Mouse (Mus musculus) embryonic facial prominence, embryonic 15.5 days (tissue): ENCODE data around the gene Atg9b. TPM values are rescaled to one million over a fixed set of nuclear protein-coding genes. Genes with fewer than 3 reads are reported as not detected.

Experiments used
- ATAC-seq: fragments of 200-750 bp; cut with Nextera tagmentation; 2 replicates; pipeline ENCODE4 v1.8.0; 2017; ENCODE audit warnings: low read depth, moderate TSS enrichment; ENCODE audit not compliant: insufficient number of reproducible peaks, low FRiP score, low TSS enrichment
- H3K27ac ChIP-seq: fragments of 300-500 bp; sonication (generic); replicated peaks from 2 replicates; pipeline ENCODE4 v1.5.1; 2015; ENCODE audit warnings: mild to moderate bottlenecking, inconsistent platforms
- H3K27me3 ChIP-seq: fragments of 300-500 bp; sonication (generic); 2 replicates; pipeline ENCODE4 v1.6.1; 2015; ENCODE audit warnings: inconsistent platforms
- H3K36me3 ChIP-seq: fragments of 300-500 bp; sonication (generic); 2 replicates; pipeline ENCODE4 v1.6.1; 2015; ENCODE audit warnings: mild to moderate bottlenecking, inconsistent platforms
- H3K4me1 ChIP-seq: fragments of 300-500 bp; sonication (generic); 2 replicates; pipeline ENCODE4 v1.6.1; 2015; ENCODE audit warnings: inconsistent platforms
- H3K4me2 ChIP-seq: fragments of 300-500 bp; sonication (generic); replicated peaks from 2 replicates; pipeline ENCODE4 v1.6.1; 2015; ENCODE audit warnings: mild to moderate bottlenecking, inconsistent platforms
- H3K4me3 ChIP-seq: fragments of 300-500 bp; sonication (generic); replicated peaks from 2 replicates; pipeline ENCODE4 v1.5.1; 2015; ENCODE audit warnings: mild to moderate bottlenecking, inconsistent platforms
- H3K9ac ChIP-seq: fragments of 300-500 bp; sonication (generic); 2 replicates; pipeline ENCODE4 v1.6.1; 2015; ENCODE audit warnings: inconsistent platforms
- H3K9me3 ChIP-seq: fragments of 300-500 bp; sonication (generic); replicated peaks from 2 replicates; pipeline ENCODE4 v1.6.1; 2016; ENCODE audit warnings: inconsistent platforms
- WGBS: fragments of 180-500 bp; shearing (Covaris S2); methylation state at CpG from one replicate; pipeline ENCODE4 v1.1.7; 2015; 5-methylcytosine and 5-hydroxymethylcytosine counted together
- polyA plus RNA-seq: library from polyadenylated mRNA; unstranded; fragments of >200 nt; fragmentation: Nextera tagmentation; extraction: Ambion mirVana; gene quantifications from 2 replicates; pipeline ENCODE4 v1.2.1, GENCODE M21; 2015

The Atg9b gene
- polyA plus RNA-seq, 1 experiment from 2014 or later = 3.9 TPM

DNA sequence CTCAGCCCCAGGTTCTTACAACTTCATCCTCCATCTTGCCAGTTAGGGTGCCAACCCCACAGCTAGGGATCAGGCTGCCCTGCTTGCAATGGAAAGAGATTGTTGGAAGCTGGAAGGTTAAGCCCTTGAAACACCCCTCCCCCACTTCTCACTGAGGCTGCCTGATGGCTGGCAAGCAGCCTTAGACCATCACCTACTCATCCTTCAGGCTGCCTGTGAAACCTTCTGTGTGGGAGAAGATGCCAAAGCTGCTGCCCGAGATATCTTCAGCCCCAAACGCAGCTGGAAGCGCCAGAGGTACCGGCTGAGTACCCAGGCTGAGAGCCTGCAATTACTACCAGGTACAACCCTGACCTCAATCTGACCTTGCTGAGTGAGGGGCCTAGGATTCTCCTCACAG lies 12.4 kb downstream of the Atg9b start:
- H3K9ac ChIP-seq = no peak overlapping the region

DNA sequence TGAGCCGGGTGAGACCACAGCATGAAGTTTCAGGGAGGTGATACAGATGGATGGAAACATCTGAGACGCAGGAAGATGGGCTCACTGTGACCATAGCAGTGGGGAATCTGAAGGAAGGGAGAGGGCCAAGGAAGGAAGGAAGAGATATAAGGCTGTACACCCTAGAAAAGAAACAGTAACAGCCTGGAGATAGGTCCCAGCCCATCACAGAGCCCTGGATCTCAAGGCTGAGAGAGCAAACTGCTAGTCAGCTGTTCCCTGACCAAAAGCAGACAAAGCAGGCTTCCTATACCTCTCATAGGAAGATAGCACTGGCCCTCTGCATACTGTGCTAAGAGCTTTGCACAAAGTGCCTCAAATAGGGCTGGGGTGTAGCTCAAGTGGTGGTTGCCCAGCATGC lies 13.2 kb downstream of the Atg9b start:
- WGBS = 80% methylated on average over 2 of the region's 2 CpGs
- Histone ChIP-seq H3K4me2 (no peak overlapping the region), H3K27me3 (peaks cover 7% of the 10 kb centered on the region), H3K9me3 (no peaks in the 10 kb centered on the region), H3K27ac (no peak overlapping the region), H3K4me3 (no peak overlapping the region), H3K4me1 (peaks cover 11% of the 10 kb centered on the region), H3K9ac (no peak overlapping the region), H3K36me3 (no peaks in the 10 kb centered on the region)
- no peak for ATAC-seq

More for the DNA sequence above, 12.4 kb downstream of the Atg9b start:
- no peak overlapping the region for H3K4me3 ChIP-seq
- no peak overlapping the region for H3K27ac ChIP-seq
- peaks cover 7% of the 10 kb centered on the region for H3K27me3 ChIP-seq
- 57% methylated on average over 4 of the region's 4 CpGs for WGBS
- no peak for ATAC-seq
- no peaks in the 10 kb centered on the region for H3K9me3 ChIP-seq
- no peaks in the 10 kb centered on the region for H3K36me3 ChIP-seq
- no peak overlapping the region for H3K4me2 ChIP-seq
- H3K4me1 ChIP-seq = peaks cover 13% of the 10 kb centered on the region

DNA sequence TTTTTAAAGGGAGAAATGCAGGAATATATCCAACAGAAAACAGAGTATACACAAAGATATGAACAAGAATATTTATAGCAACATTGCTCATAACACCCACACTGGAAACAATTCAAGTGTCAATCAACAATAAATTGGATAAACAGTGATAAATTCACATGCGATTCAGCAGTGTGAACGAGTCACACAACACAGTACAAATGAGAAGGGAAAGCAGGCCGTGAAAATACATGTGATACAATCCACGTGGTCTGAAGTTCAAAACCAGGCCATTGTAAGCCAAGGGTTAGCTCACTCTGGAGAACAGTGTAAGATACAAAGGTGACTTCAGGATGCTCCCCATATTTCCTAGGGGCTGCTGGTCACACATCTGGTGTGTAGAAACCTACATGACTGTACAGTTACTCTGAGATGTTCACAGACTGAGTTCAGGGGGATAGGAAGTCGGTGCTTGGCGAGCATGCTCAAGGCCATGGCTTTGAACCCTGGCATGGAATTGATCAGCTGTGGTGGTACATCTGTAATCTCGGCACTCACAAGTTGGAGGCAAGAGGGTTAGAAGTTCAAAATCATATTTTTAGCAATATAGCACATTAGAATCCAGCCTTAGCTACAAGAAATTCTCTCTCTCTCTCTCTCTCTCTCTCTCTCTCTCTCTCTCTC lies 17.1 kb downstream of the Atg9b start:
- Histone ChIP-seq H3K4me1 (peaks cover 4% of the 10 kb centered on the region; the same call in 1 of the 2 replicates), H3K4me2 (no peak overlapping the region), H3K9ac (no peak overlapping the region), H3K27ac (no peak overlapping the region), H3K9me3 (no peaks in the 10 kb centered on the region), H3K27me3 (peaks cover 15% of the 10 kb centered on the region), H3K4me3 (no peak overlapping the region), H3K36me3 (no peaks in the 10 kb centered on the region)
- ATAC-seq = no peak
- WGBS = 59% methylated on average over 7 of the region's 7 CpGs

DNA sequence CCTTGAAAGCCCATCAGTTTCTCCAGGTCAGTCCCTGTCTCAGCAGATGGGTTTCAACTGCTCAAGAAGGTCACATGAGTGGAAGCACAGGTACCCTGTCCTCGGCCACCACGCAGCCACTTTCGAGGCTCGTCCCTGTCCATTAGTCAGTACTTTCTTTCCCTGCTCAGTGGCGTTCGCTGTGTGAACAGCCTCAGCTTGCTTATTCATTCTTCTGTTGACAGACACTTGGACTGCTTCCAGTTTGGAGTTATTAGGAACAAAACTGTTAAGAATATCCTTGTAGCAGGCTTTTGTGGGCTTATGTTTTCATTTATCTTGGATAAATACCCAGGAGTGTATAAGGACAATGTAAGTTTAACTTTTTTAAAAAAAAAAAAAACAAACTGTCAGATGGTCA lies 17.7 kb downstream of the Atg9b start:
- H3K9ac ChIP-seq = no peak overlapping the region
- H3K4me1 ChIP-seq = peaks cover 4% of the 10 kb centered on the region; the same call in 1 of the 2 replicates
- no peak overlapping the region for H3K4me3 ChIP-seq
- H3K27ac ChIP-seq = no peak overlapping the region
- H3K4me2 ChIP-seq = no peak overlapping the region
- 29% methylated on average over 6 of the region's 6 CpGs for WGBS
- no peaks in the 10 kb centered on the region for H3K36me3 ChIP-seq
- H3K27me3 ChIP-seq = peaks cover 15% of the 10 kb centered on the region
- ATAC-seq = no peak
- H3K9me3 ChIP-seq = no peaks in the 10 kb centered on the region

DNA sequence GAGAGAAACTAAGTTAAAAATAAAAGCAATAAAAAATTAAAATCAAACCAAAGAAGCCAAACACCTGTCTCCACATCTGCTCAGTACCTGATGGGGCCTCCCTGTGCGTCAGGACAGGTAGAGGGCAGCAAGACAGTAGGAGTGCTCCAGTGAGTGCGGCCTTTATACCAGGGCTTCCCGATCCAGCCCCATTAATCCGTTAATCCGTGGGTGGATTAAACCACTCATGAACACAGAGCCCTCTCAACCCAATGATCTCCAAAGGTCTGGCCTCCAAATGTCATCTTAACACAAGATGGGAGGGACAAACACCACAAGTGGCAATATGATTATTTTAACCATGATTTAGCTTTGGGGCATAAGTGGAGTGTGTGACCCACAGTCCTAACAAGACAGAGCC lies 18.1 kb downstream of the Atg9b start:
- H3K9me3 ChIP-seq = no peaks in the 10 kb centered on the region
- ATAC-seq = no peak
- no peak overlapping the region for H3K27ac ChIP-seq
- H3K27me3 ChIP-seq = peaks cover 15% of the 10 kb centered on the region
- H3K4me2 ChIP-seq = no peak overlapping the region
- no peak overlapping the region for H3K9ac ChIP-seq
- H3K4me1 ChIP-seq = peaks cover 4% of the 10 kb centered on the region; the same call in 1 of the 2 replicates
- no peak overlapping the region for H3K4me3 ChIP-seq
- no peaks in the 10 kb centered on the region for H3K36me3 ChIP-seq
- WGBS = 63% methylated on average over 5 of the region's 5 CpGs

DNA sequence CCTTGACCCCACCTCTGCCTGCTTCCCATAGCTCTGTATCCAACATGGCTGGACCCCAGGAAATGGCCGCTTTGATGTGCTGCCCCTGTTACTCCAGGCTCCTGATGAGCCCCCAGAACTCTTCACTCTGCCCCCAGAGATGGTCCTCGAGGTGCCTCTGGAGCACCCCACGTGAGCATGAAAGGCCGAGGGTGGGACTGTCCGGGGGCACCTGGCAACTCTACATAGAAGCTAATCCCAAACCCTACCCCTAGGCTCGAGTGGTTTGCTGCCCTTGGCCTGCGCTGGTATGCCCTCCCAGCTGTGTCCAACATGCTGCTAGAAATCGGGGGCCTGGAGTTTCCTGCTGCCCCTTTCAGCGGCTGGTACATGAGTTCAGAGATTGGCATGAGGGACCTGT lies 22.2 kb downstream of the Atg9b start:
- Histone ChIP-seq H3K27ac (no peak overlapping the region), H3K4me2 (no peak overlapping the region), H3K27me3 (0 out of 2 replicates have a peak, but pooled peaks cover 9% of the 10 kb centered on the region), H3K4me3 (no peak overlapping the region), H3K9me3 (no peaks in the 10 kb centered on the region), H3K4me1 (peaks cover 4% of the 10 kb centered on the region; the same call in 1 of the 2 replicates), H3K36me3 (no peaks in the 10 kb centered on the region), H3K9ac (no peak overlapping the region)
- 77% methylated on average over 9 of the region's 9 CpGs for WGBS
- no peak for ATAC-seq

DNA sequence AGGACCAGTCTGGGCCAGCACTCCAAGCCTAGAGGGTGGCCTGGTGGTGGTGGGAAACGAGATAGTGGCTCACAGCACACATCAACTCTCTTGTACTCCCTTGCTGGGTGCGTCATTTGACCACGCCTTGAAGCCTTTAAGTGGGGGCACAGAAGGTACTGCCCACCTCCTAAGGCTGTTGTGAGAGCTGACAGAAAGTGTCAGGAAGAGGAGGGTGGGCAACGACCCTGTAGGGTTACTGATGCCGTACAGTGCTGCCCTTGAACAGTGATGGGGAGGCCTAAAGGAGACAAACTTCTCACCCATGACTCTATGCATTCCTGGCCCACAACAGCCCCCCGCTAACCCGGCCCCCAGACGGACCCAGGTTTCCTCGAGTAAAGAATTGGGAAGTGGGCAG lies 25.5 kb downstream of the Atg9b start:
- no peak overlapping the region for H3K4me3 ChIP-seq
- H3K36me3 ChIP-seq = no peaks in the 10 kb centered on the region
- no peaks in the 10 kb centered on the region for H3K4me1 ChIP-seq
- no peak overlapping the region for H3K27ac ChIP-seq
- no peaks in the 10 kb centered on the region for H3K9me3 ChIP-seq
- ATAC-seq = no peak
- no peak overlapping the region for H3K4me2 ChIP-seq
- WGBS = 78% methylated on average over 9 of the region's 9 CpGs
- no peak overlapping the region for H3K9ac ChIP-seq
- 0 out of 2 replicates have a peak, but pooled peaks cover 6% of the 10 kb centered on the region for H3K27me3 ChIP-seq

DNA sequence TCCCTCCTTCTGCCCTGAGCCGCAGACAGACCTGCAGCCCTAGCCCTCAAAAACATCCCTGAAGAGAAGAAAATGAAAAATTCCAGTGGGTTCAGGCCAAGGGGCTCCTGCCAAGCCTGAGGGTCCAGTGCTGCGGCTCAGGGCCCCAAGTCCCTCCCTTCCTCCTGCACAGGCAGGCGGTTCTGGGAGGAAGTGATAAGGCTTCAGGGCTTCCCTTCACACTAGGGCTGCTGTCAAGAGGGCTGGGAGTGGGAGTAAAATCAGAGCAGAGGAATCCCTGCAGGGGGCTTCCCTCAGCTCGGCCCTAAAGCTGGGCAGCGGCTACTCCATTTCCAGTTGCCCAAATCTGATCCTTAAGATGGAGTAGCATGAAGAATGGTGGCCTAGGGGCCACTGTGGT lies 26.4 kb downstream of the Atg9b start:
- Histone ChIP-seq H3K4me3 (0 out of 2 replicates have a peak overlapping the region, but pooled peaks have one; percentile 4), H3K4me2 (no peak overlapping the region)

DNA sequence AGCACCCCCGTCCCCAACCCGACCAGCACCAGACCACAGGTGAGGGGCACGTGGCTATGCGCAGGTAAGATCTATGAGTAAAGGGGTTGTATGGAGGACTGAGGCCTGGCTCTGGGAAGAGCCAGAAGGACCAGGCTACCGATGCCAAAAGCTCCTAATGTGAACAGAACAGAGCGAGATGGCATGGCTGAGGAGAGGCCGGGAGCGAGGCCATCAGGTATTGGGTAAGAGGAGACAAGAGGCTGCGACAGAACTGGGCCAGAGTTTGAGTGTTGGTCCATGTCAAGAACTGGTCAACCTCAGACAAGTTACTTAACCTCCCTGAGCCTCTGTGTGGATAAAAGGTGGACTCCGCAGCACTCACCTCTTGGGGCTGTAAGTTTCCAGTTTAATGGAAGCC lies 27.0 kb downstream of the Atg9b start:
- Histone ChIP-seq H3K4me3 (0 out of 2 replicates have a peak overlapping the region, but pooled peaks have one; percentile 4), H3K9ac (no peak overlapping the region), H3K36me3 (no peaks in the 10 kb centered on the region), H3K27ac (no peak overlapping the region), H3K4me2 (no peak overlapping the region), H3K27me3 (0 out of 2 replicates have a peak, but pooled peaks cover 6% of the 10 kb centered on the region), H3K9me3 (no peaks in the 10 kb centered on the region), H3K4me1 (no peaks in the 10 kb centered on the region)
- 79% methylated on average over 10 of the region's 10 CpGs for WGBS
- no peak for ATAC-seq

More for the DNA sequence above, 26.4 kb downstream of the Atg9b start:
- 23% methylated on average over 5 of the region's 5 CpGs for WGBS
- Histone ChIP-seq H3K9me3 (no peaks in the 10 kb centered on the region), H3K4me1 (no peaks in the 10 kb centered on the region), H3K36me3 (no peaks in the 10 kb centered on the region), H3K27ac (no peak overlapping the region), H3K27me3 (0 out of 2 replicates have a peak, but pooled peaks cover 6% of the 10 kb centered on the region), H3K9ac (no peak overlapping the region)
- no peak for ATAC-seq

DNA sequence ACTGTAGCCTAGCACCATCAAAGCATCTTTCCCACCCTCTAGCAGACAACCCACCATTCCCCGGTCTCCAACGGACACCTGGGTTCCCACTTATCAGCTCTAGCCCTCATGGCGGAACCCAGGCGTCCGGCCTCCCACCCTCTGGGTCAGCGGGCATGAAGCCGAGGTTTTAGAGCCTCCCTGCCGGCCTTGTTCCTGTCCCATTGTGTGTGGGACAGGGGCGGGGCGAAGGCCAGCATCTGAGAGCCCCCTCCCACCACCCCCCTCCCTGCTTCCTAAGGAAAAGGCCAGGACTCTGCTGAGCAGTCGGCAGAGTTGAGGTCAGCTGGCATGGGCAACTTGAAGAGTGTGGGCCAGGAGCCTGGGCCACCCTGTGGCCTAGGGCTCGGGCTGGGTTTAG lies 27.4 kb downstream of the Atg9b start, which contains the start of gene Nos3:
Nos3 (plus strand) TSS at position 303 of the 400 bp plus-strand sequence.
- WGBS = 59% methylated on average over 12 of the region's 12 CpGs
- H3K36me3 ChIP-seq = no peaks in the 10 kb centered on the region
- H3K27me3 ChIP-seq = 0 out of 2 replicates have a peak, but pooled peaks cover 6% of the 10 kb centered on the region
- H3K9me3 ChIP-seq = no peaks in the 10 kb centered on the region
- no peak within 1 kb of the TSS for H3K4me2 ChIP-seq
- H3K9ac ChIP-seq = no peak within 1 kb of the TSS
- H3K27ac ChIP-seq = no peak within 1 kb of the TSS
- H3K4me1 ChIP-seq = no peaks in the 10 kb centered on the region
- ATAC-seq = no peak
- 0 out of 2 replicates have a peak within 1 kb of the TSS, but pooled peaks have one; percentile 4 for H3K4me3 ChIP-seq

DNA sequence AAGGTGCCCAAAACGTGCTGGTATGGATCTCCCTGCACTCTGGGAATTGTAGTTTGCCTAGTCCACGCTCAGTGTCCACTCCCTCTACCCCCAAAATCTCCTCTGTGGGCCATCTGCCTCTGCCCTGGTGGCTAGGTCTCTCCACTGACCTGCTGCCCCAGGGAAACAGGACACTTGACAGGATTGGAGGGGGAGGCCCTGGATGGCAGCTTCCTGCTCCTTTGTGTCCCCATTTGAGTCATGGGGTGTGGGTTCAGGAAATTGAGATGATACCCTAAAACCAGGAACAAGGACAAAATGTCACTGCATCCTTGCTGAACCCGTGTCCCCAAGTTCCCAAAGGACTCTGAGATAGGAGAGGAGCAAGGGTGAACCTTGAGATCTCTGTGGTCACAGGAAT lies 27.9 kb downstream of the Atg9b start:
- no peak for ATAC-seq
- 50% methylated on average over 3 of the region's 3 CpGs for WGBS

DNA sequence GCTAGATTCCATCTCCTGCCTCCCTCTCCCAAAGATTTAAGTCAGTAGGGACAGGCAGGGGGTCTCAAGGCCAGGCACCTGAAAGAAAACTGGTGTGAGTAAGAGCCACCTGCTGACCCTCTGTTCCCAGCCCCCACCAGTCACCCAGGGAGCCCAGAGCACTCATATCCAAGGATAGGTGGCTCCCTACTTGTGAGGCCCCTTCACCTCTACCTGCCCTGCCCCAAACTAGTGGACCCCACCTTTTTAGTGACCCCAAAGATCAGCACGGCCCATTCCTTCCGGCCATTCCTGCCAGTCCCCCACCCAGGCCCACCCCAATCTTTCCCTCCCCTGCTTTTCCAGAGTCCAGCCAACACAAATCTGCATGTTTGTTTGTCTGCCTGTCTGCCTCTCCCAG lies 28.5 kb downstream of the Atg9b start:
- Histone ChIP-seq H3K9ac (no peak overlapping the region), H3K27me3 (0 out of 2 replicates have a peak, but pooled peaks cover 6% of the 10 kb centered on the region), H3K4me2 (no peak overlapping the region), H3K9me3 (no peaks in the 10 kb centered on the region), H3K4me1 (no peaks in the 10 kb centered on the region), H3K4me3 (no peak overlapping the region), H3K27ac (no peak overlapping the region), H3K36me3 (no peaks in the 10 kb centered on the region)
- ATAC-seq = no peak
- WGBS = 72% methylated on average over 2 of the region's 2 CpGs

More for the DNA sequence above, 27.9 kb downstream of the Atg9b start:
- Histone ChIP-seq H3K4me1 (no peaks in the 10 kb centered on the region), H3K4me2 (no peak overlapping the region), H3K9me3 (no peaks in the 10 kb centered on the region), H3K27me3 (0 out of 2 replicates have a peak, but pooled peaks cover 6% of the 10 kb centered on the region), H3K9ac (no peak overlapping the region), H3K27ac (no peak overlapping the region), H3K36me3 (no peaks in the 10 kb centered on the region), H3K4me3 (no peak overlapping the region)
